Mouse (Mus musculus): ENCODE data around the gene Slc35c2. TPM values are rescaled to one million over a fixed set of nuclear protein-coding genes. Genes with fewer than 3 reads are reported as not detected.

Gene Slc35c2
- polyA plus RNA-seq, 1 experiment from 2014 or later: 41.9 TPM

DNA sequence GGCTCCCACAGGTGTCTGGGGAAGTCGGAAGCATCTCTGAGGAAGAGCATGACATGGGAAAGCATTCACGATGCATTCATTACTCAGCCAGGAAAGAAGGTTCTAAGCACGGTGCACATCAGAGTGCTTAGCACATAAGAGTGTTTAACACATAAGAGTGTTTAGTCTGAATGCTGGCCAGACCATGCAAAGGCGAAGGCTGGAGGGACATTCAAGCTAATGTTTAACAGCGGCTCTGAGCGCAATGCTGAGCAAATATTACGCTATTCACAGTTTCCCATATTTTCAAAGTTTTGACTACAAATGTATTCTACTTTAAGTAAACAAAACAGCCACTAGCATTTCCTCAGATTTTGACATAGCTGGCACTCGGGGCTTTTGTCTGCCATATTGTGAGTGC lies 17.8 kb upstream of the Slc35c2 start:
- Histone ChIP-seq H3K4me3 (ENCODE audit: low read depth, low read length) (no peak overlapping the region), H3K27ac (replicated peaks; ENCODE audit: low read depth, low read length) (no peak overlapping the region), H3K36me3 (ENCODE audit: control insufficient read depth, insufficient read depth, low read length) (peaks cover 16% of the 10 kb centered on the region), H3K4me2 (ENCODE audit: low read depth, severe bottlenecking) (no peak overlapping the region), H3K9ac (ENCODE audit: low read length) (no peak overlapping the region), H3K27me3 (ENCODE audit: control insufficient read depth, insufficient read depth, low read length) (no peaks in the 10 kb centered on the region), H3K4me1 (ENCODE audit: control insufficient read depth, insufficient read depth, low read length) (no peaks in the 10 kb centered on the region), H3K9me3 (ENCODE audit: control insufficient read depth, low read length) (no peaks in the 10 kb centered on the region)
- WGBS: 93% methylated on average over 8 of the region's 8 CpGs
- no peak for ATAC-seq (ENCODE audit: insufficient number of reproducible peaks, low FRiP score, low TSS enrichment, low read depth)
- no peak for DNase-seq (ENCODE audit: low spot score)

DNA sequence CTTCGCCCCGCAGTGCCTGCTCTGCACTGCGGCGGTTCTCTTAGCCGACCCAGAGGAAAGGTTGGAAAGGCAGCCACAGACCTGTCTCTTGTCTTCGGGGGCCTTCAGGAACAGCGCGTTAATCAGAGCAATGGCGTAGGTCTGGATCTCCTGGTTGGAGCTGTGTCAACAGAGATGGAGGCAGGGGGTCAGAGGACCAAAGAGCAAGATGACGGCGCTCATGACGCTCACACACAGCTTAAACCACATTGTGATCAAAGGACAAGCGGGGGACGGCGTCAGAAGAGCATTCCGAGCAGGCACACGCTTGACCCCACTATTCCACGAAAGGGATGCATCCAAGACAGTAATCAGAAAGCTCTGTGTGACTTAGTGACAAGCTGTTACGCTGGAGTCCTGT lies 17.1 kb upstream of the Slc35c2 start:
- Histone ChIP-seq H3K4me1 (ENCODE audit: control insufficient read depth, insufficient read depth, low read length) (no peaks in the 10 kb centered on the region), H3K27ac (replicated peaks; ENCODE audit: low read depth, low read length) (no peak overlapping the region), H3K36me3 (ENCODE audit: control insufficient read depth, insufficient read depth, low read length) (peaks cover 14% of the 10 kb centered on the region), H3K27me3 (ENCODE audit: control insufficient read depth, insufficient read depth, low read length) (no peaks in the 10 kb centered on the region), H3K9ac (ENCODE audit: low read length) (no peak overlapping the region), H3K4me3 (ENCODE audit: low read depth, low read length) (no peak overlapping the region), H3K4me2 (ENCODE audit: low read depth, severe bottlenecking) (no peak overlapping the region), H3K9me3 (ENCODE audit: control insufficient read depth, low read length) (no peaks in the 10 kb centered on the region)
- no peak for ATAC-seq (ENCODE audit: insufficient number of reproducible peaks, low FRiP score, low TSS enrichment, low read depth)
- 87% methylated on average over 19 of the region's 19 CpGs for WGBS
- no peak for DNase-seq (ENCODE audit: low spot score)

DNA sequence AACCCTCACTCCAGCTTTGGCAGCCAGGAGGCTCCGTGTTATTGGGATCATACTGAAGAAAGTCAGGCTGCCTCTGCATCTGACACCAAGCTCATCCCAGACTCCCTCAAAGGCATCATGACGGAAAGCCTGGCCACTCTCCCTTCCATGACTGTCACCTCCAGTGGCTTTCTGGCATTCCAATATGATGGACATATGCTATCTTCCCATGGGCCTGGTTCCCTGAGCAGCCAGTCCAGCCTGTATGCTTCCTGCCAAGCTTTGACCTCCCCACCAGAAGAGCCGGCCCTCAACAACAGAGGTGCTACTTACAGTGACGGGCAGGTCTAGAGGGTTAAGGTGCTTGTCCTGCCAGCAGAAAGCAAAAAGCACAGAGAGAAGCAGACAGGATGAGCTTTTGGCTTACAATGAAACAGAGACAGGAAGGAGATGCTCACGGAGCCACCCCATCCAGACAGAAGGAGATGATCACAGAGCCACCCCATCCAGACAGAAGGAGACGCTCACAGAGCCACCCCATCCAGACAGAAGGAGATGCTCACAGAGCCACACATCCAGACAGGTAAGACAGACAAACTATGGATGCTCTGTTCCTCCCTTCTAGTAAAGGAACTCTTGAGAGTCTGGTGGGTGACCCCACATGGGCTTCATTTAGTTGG lies 15.8 kb upstream of the Slc35c2 start:
- H3K4me2 ChIP-seq (ENCODE audit: low read depth, severe bottlenecking): no peak overlapping the region
- H3K9ac ChIP-seq (ENCODE audit: low read length): no peak overlapping the region
- no peaks in the 10 kb centered on the region for H3K27me3 ChIP-seq (ENCODE audit: control insufficient read depth, insufficient read depth, low read length)
- DNase-seq (ENCODE audit: low spot score) (no peak), ATAC-seq (ENCODE audit: insufficient number of reproducible peaks, low FRiP score, low TSS enrichment, low read depth) (no peak)
- no peaks in the 10 kb centered on the region for H3K4me1 ChIP-seq (ENCODE audit: control insufficient read depth, insufficient read depth, low read length)
- peaks cover 14% of the 10 kb centered on the region for H3K36me3 ChIP-seq (ENCODE audit: control insufficient read depth, insufficient read depth, low read length)
- H3K9me3 ChIP-seq (ENCODE audit: control insufficient read depth, low read length): no peaks in the 10 kb centered on the region
- no peak overlapping the region for H3K27ac ChIP-seq (replicated peaks; ENCODE audit: low read depth, low read length)
- H3K4me3 ChIP-seq (ENCODE audit: low read depth, low read length): no peak overlapping the region
- WGBS: 91% methylated on average over 6 of the region's 6 CpGs

DNA sequence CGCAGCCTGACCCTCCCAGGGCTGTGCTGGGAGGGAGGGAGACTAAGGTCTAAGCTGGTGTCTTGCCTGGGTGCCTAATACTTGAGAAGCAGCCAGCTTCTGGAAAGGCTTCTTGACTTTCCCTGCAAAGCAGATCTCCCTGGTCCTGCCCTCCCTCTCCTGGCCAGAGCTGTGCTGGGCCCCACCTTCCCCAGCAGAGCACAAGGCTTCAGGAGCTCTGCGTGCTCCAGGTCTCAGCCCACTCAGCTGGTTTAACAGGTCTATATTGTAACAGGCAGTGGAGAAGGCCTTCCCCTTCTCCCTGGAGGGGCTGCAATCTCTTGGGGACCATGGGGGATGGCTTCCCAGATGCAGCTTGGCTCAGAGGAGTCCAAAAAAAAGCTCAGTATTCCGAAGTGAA lies 13.7 kb upstream of the Slc35c2 start:
- Histone ChIP-seq H3K9me3 (ENCODE audit: control insufficient read depth, low read length) (no peaks in the 10 kb centered on the region), H3K27me3 (ENCODE audit: control insufficient read depth, insufficient read depth, low read length) (no peaks in the 10 kb centered on the region), H3K27ac (replicated peaks; ENCODE audit: low read depth, low read length) (no peak overlapping the region), H3K4me2 (ENCODE audit: low read depth, severe bottlenecking) (no peak overlapping the region), H3K4me3 (ENCODE audit: low read depth, low read length) (no peak overlapping the region), H3K36me3 (ENCODE audit: control insufficient read depth, insufficient read depth, low read length) (peaks cover 14% of the 10 kb centered on the region), H3K9ac (ENCODE audit: low read length) (no peak overlapping the region), H3K4me1 (ENCODE audit: control insufficient read depth, insufficient read depth, low read length) (no peaks in the 10 kb centered on the region)
- DNase-seq (ENCODE audit: low spot score) (no peak), ATAC-seq (ENCODE audit: insufficient number of reproducible peaks, low FRiP score, low TSS enrichment, low read depth) (no peak)
- WGBS: 73% methylated on average over 3 of the region's 3 CpGs

DNA sequence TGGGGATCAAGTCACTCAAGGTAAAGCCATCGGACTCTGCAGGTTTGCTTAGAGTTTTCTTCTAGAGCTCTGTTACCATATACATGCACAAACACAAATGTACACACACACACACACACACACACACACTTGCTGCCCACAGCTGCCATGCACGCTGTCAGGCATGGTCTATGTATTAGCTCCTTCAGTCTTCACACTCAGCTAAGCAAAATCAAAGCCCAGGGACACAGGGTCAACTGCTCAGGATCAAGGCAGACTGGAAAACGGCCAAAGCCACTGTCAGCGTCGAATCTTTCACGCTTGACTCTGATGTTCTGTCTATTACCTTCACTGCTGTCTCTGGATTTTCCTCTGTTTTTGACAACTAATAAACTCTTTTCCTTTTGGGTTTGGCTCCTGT lies 13.2 kb upstream of the Slc35c2 start:
- ATAC-seq (ENCODE audit: insufficient number of reproducible peaks, low FRiP score, low TSS enrichment, low read depth) (no peak), DNase-seq (ENCODE audit: low spot score) (no peak)
- Histone ChIP-seq H3K4me1 (ENCODE audit: control insufficient read depth, insufficient read depth, low read length) (no peaks in the 10 kb centered on the region), H3K4me2 (ENCODE audit: low read depth, severe bottlenecking) (no peak overlapping the region), H3K4me3 (ENCODE audit: low read depth, low read length) (no peak overlapping the region), H3K27me3 (ENCODE audit: control insufficient read depth, insufficient read depth, low read length) (no peaks in the 10 kb centered on the region), H3K36me3 (ENCODE audit: control insufficient read depth, insufficient read depth, low read length) (peaks cover 14% of the 10 kb centered on the region), H3K27ac (replicated peaks; ENCODE audit: low read depth, low read length) (no peak overlapping the region), H3K9ac (ENCODE audit: low read length) (no peak overlapping the region), H3K9me3 (ENCODE audit: control insufficient read depth, low read length) (no peaks in the 10 kb centered on the region)
- 86% methylated on average over 6 of the region's 6 CpGs for WGBS

DNA sequence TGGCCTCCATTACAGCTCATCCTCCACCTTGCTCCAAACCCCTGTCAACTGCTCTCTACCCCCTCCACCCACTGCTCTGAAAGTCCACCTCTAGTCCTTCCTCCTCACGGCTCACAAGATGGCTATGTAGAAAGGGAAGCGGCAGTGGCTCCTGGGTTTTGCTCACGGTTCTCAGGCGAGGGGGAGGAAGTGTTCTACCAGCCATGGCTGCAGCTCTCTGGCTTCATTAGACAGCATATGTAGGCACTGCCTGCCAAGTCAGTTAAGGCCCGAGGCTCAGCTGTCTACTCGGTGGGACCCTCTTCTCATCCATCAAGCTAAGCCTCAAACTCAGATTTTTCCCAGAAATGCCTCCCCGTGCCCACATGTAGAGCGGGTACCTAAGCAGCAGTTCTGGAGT lies 12.8 kb upstream of the Slc35c2 start:
- ATAC-seq (ENCODE audit: insufficient number of reproducible peaks, low FRiP score, low TSS enrichment, low read depth) (no peak), DNase-seq (ENCODE audit: low spot score) (no peak)
- Histone ChIP-seq H3K27ac (replicated peaks; ENCODE audit: low read depth, low read length) (no peak overlapping the region), H3K4me1 (ENCODE audit: control insufficient read depth, insufficient read depth, low read length) (no peaks in the 10 kb centered on the region), H3K4me2 (ENCODE audit: low read depth, severe bottlenecking) (no peak overlapping the region), H3K27me3 (ENCODE audit: control insufficient read depth, insufficient read depth, low read length) (no peaks in the 10 kb centered on the region), H3K9me3 (ENCODE audit: control insufficient read depth, low read length) (no peaks in the 10 kb centered on the region), H3K36me3 (ENCODE audit: control insufficient read depth, insufficient read depth, low read length) (peaks cover 18% of the 10 kb centered on the region), H3K4me3 (ENCODE audit: low read depth, low read length) (no peak overlapping the region), H3K9ac (ENCODE audit: low read length) (no peak overlapping the region)
- 85% methylated on average over 8 of the region's 8 CpGs for WGBS

DNA sequence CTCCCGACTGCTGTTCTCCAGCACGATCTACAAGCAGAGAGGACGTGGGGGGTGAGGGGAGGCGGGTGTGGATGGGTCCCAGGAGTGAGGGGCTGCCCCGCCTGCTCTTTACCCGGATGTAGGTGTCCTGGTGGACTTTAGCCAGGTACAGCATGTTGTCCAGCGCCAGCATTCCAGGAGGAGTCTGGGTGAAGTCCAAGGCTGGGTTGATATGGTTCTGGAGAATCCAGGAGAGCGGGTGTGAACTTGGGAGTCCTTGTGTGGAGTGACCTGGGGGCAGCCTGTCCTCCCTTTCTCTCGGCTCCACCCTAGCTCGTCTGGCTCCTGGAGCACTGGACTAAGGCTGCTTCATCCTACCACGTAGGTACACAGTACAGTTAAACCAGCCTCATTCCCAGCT lies 9.8 kb upstream of the Slc35c2 start:
- no peak overlapping the region for H3K27ac ChIP-seq (replicated peaks; ENCODE audit: low read depth, low read length)
- peaks cover 16% of the 10 kb centered on the region for H3K36me3 ChIP-seq (ENCODE audit: control insufficient read depth, insufficient read depth, low read length)
- no peak overlapping the region for H3K4me2 ChIP-seq (ENCODE audit: low read depth, severe bottlenecking)
- no peaks in the 10 kb centered on the region for H3K4me1 ChIP-seq (ENCODE audit: control insufficient read depth, insufficient read depth, low read length)
- H3K27me3 ChIP-seq (ENCODE audit: control insufficient read depth, insufficient read depth, low read length): no peaks in the 10 kb centered on the region
- H3K9me3 ChIP-seq (ENCODE audit: control insufficient read depth, low read length): no peaks in the 10 kb centered on the region
- DNase-seq (ENCODE audit: low spot score): no peak
- 94% methylated on average over 11 of the region's 11 CpGs for WGBS
- no peak overlapping the region for H3K4me3 ChIP-seq (ENCODE audit: low read depth, low read length)
- no peak overlapping the region for H3K9ac ChIP-seq (ENCODE audit: low read length)
- no peak for ATAC-seq (ENCODE audit: insufficient number of reproducible peaks, low FRiP score, low TSS enrichment, low read depth)

DNA sequence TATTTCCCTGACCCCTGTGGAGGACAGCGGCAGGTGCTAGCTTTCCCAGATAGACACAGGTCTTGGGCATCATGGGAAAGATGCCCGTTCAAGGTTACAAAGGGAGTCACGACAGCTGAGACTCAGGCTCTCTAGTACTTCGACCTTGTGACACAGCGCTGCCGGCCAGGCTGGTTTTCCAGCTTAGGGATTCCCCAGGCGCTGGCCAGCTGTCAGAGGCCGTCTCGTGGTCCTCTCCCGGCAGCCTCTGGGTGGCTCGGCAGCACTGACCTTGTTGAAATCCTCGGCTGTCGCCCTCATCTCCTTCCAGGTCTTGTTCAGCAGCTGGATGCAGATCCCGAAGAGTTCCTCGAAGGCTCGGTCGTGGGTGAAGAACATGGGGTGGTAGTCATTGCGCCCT lies 8.9 kb upstream of the Slc35c2 start:
- Histone ChIP-seq H3K27me3 (ENCODE audit: control insufficient read depth, insufficient read depth, low read length) (no peaks in the 10 kb centered on the region), H3K36me3 (ENCODE audit: control insufficient read depth, insufficient read depth, low read length) (peaks cover 16% of the 10 kb centered on the region), H3K4me3 (ENCODE audit: low read depth, low read length) (no peak overlapping the region), H3K27ac (replicated peaks; ENCODE audit: low read depth, low read length) (no peak overlapping the region), H3K4me2 (ENCODE audit: low read depth, severe bottlenecking) (no peak overlapping the region), H3K9me3 (ENCODE audit: control insufficient read depth, low read length) (no peaks in the 10 kb centered on the region), H3K9ac (ENCODE audit: low read length) (no peak overlapping the region), H3K4me1 (ENCODE audit: control insufficient read depth, insufficient read depth, low read length) (no peaks in the 10 kb centered on the region)
- no peak for DNase-seq (ENCODE audit: low spot score)
- no peak for ATAC-seq (ENCODE audit: insufficient number of reproducible peaks, low FRiP score, low TSS enrichment, low read depth)
- 91% methylated on average over 18 of the region's 18 CpGs for WGBS
